Mouse (Mus musculus) neutrophil, adult 5-6 weeks (primary cell): ENCODE results near the gene Carns1. TPM values are rescaled to one million over a fixed set of nuclear protein-coding genes. Genes with fewer than 3 reads are reported as not detected.

Source experiments
- ATAC-seq: fragments of 151-379, 151-347 bp; 2 replicates; pipeline ENCODE4 v1.8.0; 2017; ENCODE audit warnings: mild to moderate bottlenecking, moderate TSS enrichment; ENCODE audit not compliant: insufficient number of reproducible peaks, poor library complexity, low FRiP score, severe bottlenecking; ENCODE audit errors: extremely low read depth
- total RNA-seq: library from RNA; stranded (forward); fragments of 200-1000 nt; gene quantifications from 2 replicates; pipeline ENCODE4 v1.2.3, GENCODE M21; 2017

Gene Carns1
- total RNA-seq, result 95.9 and 99.3 TPM in 2 replicates

DNA sequence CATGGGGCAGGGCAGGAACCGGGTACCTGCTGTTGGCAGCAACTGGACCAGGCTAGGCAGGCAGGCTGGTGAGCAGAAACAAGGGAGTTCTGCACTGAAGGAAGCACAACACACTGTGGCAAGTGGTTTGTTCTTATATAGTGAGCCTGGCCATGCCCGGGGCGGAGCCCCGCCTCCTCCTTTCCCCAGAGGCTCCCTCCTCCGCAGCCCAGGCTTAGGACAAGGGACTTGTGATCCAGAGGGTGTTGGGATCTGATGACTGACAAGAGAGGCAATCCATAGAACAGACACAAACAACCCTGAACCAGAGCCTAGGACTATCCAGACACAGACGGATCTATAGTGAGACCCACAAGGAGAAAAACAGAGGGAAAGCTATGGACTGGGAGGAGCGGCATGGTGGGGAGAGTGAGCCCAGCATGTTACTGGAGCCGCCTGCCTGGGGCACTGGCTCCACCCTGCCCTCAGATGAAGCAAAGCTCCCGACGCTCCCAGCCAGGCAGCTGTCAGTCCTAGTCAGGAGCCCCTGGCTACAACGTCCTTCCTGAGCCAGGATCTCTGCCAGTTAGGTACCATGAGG is at the start of gene Carns1:
Gene Carns1, minus strand, starts transcription at position 112 of the 580 bp plus-strand sequence.
- no peak for ATAC-seq

- peak; percentile 7; the same call in 1 of the 2 replicates for ATAC-seq
Measured at GRCm38 (mm10) chr19:4222165-4222564, 46.9 kb upstream of the Carns1 start.

- ATAC-seq, result no peak
Measured at GRCm38 (mm10) chr19:4220957-4221743, 45.9 kb upstream of the Carns1 start.

DNA sequence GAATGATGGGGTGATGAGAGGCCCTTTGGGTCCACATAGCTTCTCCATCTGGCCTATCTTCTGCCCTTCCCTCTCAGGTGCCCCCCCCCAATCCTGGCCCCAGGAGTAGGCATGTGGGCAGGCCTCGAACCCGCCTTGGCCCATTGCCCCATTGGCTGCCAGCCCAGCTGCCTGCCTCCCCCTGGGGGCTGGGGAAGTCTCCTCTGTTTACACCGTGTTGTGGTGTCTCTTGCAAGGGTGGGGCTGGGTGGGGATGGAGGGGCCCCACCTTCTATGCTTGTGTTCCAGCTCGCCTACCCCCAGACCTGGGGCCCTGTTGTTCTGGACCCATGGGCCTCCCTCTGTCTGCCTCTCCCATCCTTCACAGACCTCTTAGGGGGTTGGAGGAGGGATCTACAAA is 45.1 kb upstream of the Carns1 start:
- no peak for ATAC-seq

DNA sequence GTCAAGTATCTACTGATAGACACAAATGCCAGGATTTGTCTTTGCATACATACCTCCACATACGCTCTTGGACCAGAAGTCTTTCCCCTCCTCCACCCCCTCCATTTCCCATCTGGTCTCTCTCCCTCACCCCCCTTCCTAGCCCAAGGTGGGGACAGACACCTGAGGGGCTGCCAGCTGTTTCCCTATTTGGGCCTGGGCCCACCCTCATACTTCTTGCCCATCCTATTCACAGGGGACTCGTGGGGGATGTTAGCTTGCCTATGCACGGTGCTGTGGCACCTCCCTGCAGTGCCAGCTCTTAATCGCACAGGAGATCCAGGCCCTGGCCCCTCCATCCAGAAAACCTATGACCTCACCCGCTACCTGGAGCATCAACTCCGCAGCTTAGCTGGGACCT is 44.7 kb upstream of the Carns1 start:
- no peak for ATAC-seq

DNA sequence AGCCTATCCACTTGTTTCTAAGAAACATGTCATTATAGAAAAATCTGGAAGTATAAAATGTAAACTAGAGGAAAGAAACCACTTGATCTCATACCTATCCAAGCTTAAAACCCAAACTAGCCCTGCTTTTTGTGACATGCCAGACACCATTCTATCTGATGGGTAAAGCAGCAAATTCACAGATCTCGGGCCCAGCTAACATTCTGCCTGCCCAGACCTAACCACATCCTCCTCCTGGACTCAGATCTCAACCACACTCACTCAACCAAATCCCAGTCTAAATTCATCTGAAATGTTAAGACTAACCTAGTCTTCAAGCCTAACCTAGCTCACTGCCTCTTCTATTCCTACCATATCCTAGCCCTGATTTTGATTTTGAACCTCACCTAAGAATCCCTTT is 43.5 kb upstream of the Carns1 start:
- peak; percentile 31; the same call in 1 of the 2 replicates for ATAC-seq

- ATAC-seq, result no peak
Measured at GRCm38 (mm10) chr19:4218293-4218692, 43.0 kb upstream of the Carns1 start.

- no peak for ATAC-seq
Measured at GRCm38 (mm10) chr19:4217855-4218254, 42.6 kb upstream of the Carns1 start.

- ATAC-seq, result no peak
Measured at GRCm38 (mm10) chr19:4217140-4217539, 41.9 kb upstream of the Carns1 start.

DNA sequence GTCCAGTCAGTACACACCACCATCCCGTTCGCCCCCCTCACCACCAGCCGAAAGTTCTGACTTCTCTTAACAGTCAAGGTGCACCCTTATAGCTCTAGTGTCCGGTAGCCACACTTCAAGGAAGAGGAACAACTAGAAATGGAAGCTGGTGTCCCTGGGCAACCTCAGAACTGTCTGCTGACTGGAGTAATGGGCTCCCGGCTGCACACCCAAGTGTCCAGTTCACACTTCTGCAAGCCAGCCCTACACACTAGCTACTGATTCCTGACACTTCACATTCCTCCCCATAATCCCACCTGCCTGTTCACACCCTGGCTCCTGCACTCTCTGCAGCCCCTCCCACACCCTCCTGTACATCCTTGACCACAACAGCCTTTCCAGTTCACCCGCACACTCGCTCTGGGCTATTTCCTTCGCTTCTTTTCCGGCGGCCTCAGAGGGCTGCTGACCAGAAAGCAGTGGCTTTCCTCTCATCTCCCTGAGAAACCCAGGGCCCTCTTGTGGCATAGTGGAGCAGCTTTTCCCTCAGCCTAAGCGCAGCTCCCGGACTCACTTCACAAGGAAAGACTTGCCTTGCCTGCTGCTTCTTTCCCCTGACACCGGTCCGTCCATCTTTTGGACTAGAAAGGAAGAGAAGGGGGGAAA is 40.9 kb upstream of the Carns1 start:
- no peak for ATAC-seq

DNA sequence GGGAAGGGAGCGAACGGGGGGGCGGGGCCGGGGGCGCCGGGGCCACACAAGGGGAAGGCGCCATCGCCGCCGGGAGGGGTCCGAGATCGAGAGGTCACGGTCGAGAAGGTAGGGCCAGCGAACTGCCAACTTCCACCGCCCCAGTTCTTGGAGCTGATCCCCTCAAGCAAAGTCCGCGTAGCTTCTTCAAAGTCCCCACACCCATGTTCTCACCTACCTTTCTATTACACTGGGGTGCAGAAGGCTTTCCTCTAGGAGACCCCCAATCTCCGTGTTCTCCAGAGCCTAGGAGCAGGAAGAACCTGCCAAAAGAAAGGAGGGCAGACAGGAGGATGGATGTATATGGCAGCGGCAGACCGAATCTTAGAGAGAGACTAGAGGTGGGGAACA is 40.2 kb upstream of the Carns1 start:
- no peak for ATAC-seq

DNA sequence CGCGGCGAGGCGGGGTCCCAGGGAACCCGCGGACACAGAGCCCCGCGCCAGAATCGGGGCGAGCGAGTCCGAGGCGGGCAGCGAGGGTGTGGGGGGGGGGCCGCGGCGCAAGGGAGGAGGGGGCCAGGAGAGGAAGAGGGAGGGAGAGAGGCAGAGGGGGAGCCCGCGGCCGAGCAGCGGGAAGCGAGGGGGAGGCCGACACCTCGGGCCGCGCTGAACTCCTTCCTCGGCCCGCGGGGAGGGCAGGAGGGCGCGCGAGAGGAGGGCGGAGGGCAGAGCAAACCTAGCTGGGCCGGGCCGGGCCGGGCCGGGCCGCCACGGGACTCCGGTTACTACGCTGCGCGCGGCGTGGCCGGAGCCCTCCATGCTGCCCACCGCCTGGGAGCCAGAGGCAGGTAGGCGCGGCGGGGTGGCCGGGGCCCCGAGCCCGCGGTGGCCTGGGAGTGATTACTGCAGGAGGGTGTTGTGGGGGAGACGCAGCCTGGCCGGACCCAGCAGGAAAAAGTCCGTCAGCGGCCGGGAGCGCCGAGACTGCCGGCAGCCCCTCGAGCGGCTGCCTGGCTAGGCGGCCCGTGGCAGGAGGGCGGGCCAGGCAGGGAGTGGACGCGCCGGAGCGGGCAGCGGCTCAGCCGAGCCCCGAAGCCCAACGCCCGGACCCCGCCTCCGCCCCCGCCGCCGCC is 39.6 kb upstream of the Carns1 start:
- ATAC-seq, result no peak

DNA sequence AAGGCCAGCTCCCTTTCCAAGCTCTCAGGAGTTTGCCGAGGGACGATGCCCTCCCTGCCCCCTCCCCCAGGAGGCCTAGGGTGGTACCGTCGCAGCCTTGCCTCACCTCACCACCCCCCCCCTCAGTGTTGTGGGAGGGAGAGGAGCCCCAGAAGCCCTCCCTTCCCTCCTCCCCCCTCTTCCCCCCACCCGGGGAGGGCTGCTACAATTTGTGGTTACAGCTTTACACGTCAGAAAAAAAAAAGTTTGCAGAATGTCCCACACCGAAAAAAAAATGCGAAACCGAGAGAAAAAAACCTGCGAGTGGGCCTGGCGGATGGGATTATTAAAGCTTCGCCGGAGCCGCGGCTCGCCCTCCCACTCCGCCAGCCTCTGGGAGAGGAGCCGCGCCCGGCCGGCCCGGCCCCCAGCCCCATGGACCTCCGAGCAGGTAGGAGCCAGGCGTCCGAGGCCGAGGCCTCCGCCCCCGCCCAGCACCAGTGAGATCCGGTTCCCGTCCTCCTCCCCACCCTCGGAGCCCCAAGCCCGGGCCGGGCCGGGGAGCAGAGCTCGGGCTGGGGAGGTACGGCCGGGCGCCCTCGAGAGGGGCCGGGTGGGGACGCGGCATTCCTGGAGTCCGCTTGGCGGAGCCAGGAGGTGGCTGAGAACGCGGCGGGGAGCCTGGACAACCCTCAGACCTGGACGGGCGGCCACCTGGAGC is 38.9 kb upstream of the Carns1 start, which contains the start of the genes Clcf1 and AC109138.7:
Gene Clcf1, plus strand, starts transcription at position 168 of the 700 bp plus-strand sequence.
Gene AC109138.7, plus strand, starts transcription at position 287 of the 700 bp plus-strand sequence.
- peak; percentile 61 for ATAC-seq

DNA sequence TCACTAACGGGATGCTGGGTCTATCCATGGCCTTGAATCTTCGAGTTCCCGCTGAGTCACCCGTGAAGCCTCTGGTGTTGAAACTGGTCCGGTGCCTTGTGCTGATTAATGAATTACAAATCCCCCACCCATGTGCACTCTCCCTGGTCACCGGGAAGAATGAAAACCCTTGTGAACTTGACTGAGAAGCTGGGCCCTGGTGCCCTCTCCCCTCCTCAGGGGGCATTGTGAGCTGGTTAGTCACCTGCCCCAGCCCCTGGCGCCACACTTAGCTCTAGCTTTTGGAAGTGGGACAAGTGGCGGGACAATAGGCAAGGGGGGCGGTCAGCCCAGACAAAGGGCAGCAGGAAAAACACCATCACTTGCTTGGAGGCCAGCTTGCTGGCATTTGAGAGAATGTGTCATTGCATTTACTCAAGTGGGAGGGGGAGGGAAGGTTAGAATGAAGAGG is 38.3 kb upstream of the Carns1 start:
- ATAC-seq, result no peak

DNA sequence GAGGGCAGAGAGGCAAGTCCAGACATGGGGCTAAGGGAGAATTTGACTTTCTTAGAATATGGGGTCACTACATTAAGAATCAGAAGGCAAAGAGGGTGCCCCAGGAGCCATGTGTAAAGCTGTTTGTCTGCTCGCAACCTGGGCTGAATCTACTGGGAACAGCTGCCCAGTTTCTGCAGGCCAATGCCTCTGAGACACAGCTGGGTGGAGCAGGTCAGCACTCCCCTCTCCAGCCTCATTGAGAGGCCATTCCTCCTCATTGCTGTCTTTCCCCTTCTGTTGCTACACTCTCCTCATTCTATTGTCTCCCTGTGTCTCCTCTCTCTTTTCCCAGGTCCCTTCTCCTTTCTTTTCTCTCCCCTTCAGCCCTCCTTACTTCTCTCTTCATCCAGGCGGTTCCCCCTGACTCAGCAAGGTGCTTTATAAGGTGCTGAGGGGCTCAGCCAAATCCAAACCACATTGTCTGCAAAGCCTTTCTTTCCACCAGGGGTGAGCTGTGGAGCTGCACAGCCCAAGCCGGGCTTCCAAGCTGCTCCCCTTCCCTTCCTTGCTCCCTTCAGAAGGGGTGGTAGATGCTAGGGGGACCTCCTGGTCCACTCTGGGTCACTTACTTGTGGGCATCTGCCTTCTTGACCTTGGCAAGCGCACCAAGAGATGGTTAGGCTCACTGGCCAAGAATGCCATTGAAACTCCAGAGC is 36.8 kb upstream of the Carns1 start:
- no peak for ATAC-seq

- no peak for ATAC-seq
Measured at GRCm38 (mm10) chr19:4208563-4208962, 33.3 kb upstream of the Carns1 start.

DNA sequence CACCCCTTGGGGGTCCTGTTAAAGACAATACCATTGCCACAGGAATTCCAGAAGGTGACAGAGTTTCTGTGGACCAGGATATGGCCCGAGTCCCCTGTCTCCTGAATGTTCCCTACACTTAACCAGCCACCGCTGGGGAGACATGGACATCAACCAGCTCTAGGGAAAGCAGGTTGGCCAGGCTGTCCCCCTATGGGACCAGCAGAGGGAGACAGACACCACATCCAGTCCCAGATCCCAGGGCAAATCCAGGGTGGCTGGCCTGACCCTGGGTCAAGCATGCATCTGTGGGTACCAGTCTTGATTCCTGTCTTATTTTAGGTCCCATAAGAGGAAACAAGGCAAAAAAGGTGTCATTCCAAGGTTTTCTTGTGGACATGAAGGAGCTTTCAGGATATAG is 31.7 kb upstream of the Carns1 start:
- peak; percentile 65 for ATAC-seq

DNA sequence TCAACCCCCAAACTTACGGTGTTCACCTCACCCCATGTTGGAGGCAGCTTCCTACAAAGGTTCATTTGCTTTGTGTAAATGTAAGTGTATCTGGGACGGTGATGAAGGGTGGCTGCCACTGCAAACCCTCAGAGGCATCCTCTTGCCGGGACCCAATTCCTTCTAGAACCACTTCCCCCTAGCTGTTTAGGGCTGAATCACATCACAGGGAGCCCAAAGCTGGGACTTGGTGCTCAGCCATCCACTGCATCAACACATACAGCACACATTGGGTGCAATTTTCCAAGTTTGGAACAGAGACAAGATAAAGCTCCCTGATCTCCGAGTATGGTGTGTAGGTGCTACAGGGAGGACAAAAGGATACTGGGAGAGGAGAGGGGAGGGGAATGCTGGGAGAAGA is 29.6 kb upstream of the Carns1 start:
- no peak for ATAC-seq
